Comparison of ENCODE assay signal across 8 mouse cellular contexts in genomic region chr11:19925976-19926842, GRCm38 (mm10). TPM values are rescaled to one million over a fixed set of nuclear protein-coding genes. Genes with fewer than 3 reads are reported as not detected.
A peak's percentile ranks its signal among the peaks of the same experiment; 100 is the strongest.
DNase-seq lines count a peak whose midpoint lies in the region; ATAC-seq and TF ChIP-seq lines count a peak whose summit lies in the region.

No protein-coding gene starts in this region.

- H3K27me3 ChIP-seq in hindbrain, postnatal 0 days (ENCODE audit: insufficient read depth, low read length), result no peaks in the 10 kb centered on the region
- H3K27me3 ChIP-seq in liver, embryonic 11.5 days (replicated peaks; ENCODE audit: control insufficient read depth, insufficient read depth, low read length), result no peaks in the 10 kb centered on the region
- H3K27me3 ChIP-seq in stomach, postnatal 0 days (ENCODE audit: control insufficient read depth, insufficient read depth, low read length), result no peaks in the 10 kb centered on the region

- H3K9ac ChIP-seq in hindbrain, postnatal 0 days (replicated peaks; ENCODE audit: low read length), result peak overlapping the region; percentile 97
- H3K9ac ChIP-seq in liver, embryonic 11.5 days (ENCODE audit: low read depth, low read length), result peak overlapping the region; percentile 82
- H3K9ac ChIP-seq in stomach, postnatal 0 days (ENCODE audit: low read length), result peak overlapping the region; percentile 96

- 0 out of 2 replicates have a peak, but pooled peaks have one; percentile 4 for TF ChIP-seq CTCF in gastrocnemius, adult 2 months (IDR thresholded peaks at IDR 0.05)
- peak; percentile 17; the same call in 1 of the 2 replicates for TF ChIP-seq CTCF in hindbrain, postnatal 0 days (IDR thresholded peaks at IDR 0.05; ENCODE audit: low read depth)
- TF ChIP-seq CTCF in stomach, postnatal 0 days (IDR thresholded peaks at IDR 0.05; ENCODE audit: low read depth), result no peak

- DNase-seq in A20 (ENCODE audit: low read depth, low spot score), result peak; percentile 93
- DNase-seq in T-cell, adult 2 months (ENCODE audit: low spot score), result peak; percentile 60
- DNase-seq in cerebellum, postnatal 36 days, result peak; percentile 55 to 64
- DNase-seq in gastrocnemius, adult 2 months, result peak; percentile 51
- peak; percentile 77 for DNase-seq in hindbrain, postnatal 0 days (ENCODE audit: low spot score)
- DNase-seq in liver, embryonic 11.5 days (ENCODE audit: low spot score), result peak; percentile 69
- peak; percentile 39 to 68 for DNase-seq in monocyte, adult 2 months (ENCODE audit: low read depth in 1 of 2, low spot score in 2 of 2)
- DNase-seq in stomach, postnatal 0 days (ENCODE audit: low spot score), result peak; percentile 62

- H3K4me2 ChIP-seq in hindbrain, postnatal 0 days (ENCODE audit: low read depth, low read length), result peak overlapping the region; percentile 63
- peak overlapping the region; percentile 86 for H3K4me2 ChIP-seq in liver, embryonic 11.5 days
- peak overlapping the region; percentile 88 for H3K4me2 ChIP-seq in stomach, postnatal 0 days (replicated peaks; ENCODE audit: low read depth)

- TF ChIP-seq EP300 in stomach, postnatal 0 days (optimal IDR thresholded peaks at IDR 0.05), result no peak

- no peaks in the 10 kb centered on the region for H3K36me3 ChIP-seq in hindbrain, postnatal 0 days (ENCODE audit: insufficient read depth, low read length)
- H3K36me3 ChIP-seq in liver, embryonic 11.5 days (ENCODE audit: control insufficient read depth, insufficient read depth, low read length), result no peaks in the 10 kb centered on the region
- no peaks in the 10 kb centered on the region for H3K36me3 ChIP-seq in stomach, postnatal 0 days (ENCODE audit: control insufficient read depth, insufficient read depth, low read length)

- H3K9me3 ChIP-seq in hindbrain, postnatal 0 days (ENCODE audit: low read length), result no peaks in the 10 kb centered on the region
- H3K9me3 ChIP-seq in liver, embryonic 11.5 days (ENCODE audit: control insufficient read depth, low read length), result no peaks in the 10 kb centered on the region
- no peaks in the 10 kb centered on the region for H3K9me3 ChIP-seq in stomach, postnatal 0 days (ENCODE audit: control insufficient read depth, low read length)

- peaks cover 5% of the 10 kb centered on the region; the same call in 1 of the 2 replicates for H3K4me1 ChIP-seq in hindbrain, postnatal 0 days (ENCODE audit: insufficient read depth, low read length)
- H3K4me1 ChIP-seq in liver, embryonic 11.5 days (replicated peaks; ENCODE audit: control insufficient read depth, insufficient read depth, low read length), result peaks cover 24% of the 10 kb centered on the region
- H3K4me1 ChIP-seq in stomach, postnatal 0 days (replicated peaks; ENCODE audit: control insufficient read depth, insufficient read depth), result 0 out of 2 replicates have a peak, but pooled peaks cover 4% of the 10 kb centered on the region

- peak overlapping the region; percentile 90 for H3K4me3 ChIP-seq in gastrocnemius, adult 2 months
- H3K4me3 ChIP-seq in hindbrain, postnatal 0 days (ENCODE audit: low read length), result peak overlapping the region; percentile 95
- peak overlapping the region; percentile 77 for H3K4me3 ChIP-seq in liver, embryonic 11.5 days (ENCODE audit: low read depth, low read length)
- peak overlapping the region; percentile 95 for H3K4me3 ChIP-seq in stomach, postnatal 0 days (ENCODE audit: low read depth, low read length)

- peak; percentile 60 for ATAC-seq in hindbrain, postnatal 0 days
- ATAC-seq in liver, embryonic 11.5 days (replicated peaks; ENCODE audit: low FRiP score), result 0 out of 2 replicates have a peak, but pooled peaks have one; percentile 15
- ATAC-seq in stomach, postnatal 0 days (ENCODE audit: low FRiP score, low TSS enrichment), result peak; percentile 18

- under 1% methylated on average over 15 of the region's 15 CpGs for WGBS in hindbrain, postnatal 0 days
- WGBS in liver, embryonic 11.5 days, result 6% methylated on average over 15 of the region's 15 CpGs
- WGBS in stomach, postnatal 0 days, result 3% methylated on average over 15 of the region's 15 CpGs

- intact Hi-C loops in gastrocnemius, adult 2 months (cut with DNase I), result loop anchor here (5.0 kb wide), 2 partner anchors 36 to 61 kb away; no protein-coding TSS in a partner anchor

- H3K27ac ChIP-seq in gastrocnemius, adult 2 months, result peak overlapping the region; percentile 94
- peak overlapping the region; percentile 97 for H3K27ac ChIP-seq in hindbrain, postnatal 0 days
- peak overlapping the region; percentile 87 for H3K27ac ChIP-seq in liver, embryonic 11.5 days (ENCODE audit: low read depth, low read length)
- H3K27ac ChIP-seq in stomach, postnatal 0 days (replicated peaks), result peak overlapping the region; percentile 97

RNA-seq across cellular contexts. Expression of gene Spred2, which starts 2.0 kb away (rescaled TPM):
- total RNA-seq in gastrocnemius, adult 2 months (2021), result 1 to 10 TPM; 5.6 to 7.8 TPM
- 15.6 and 16.9 TPM in 2 replicates for total RNA-seq in hindbrain, postnatal 0 days (2014; rRNA removed)
- 8.4 and 8.7 TPM in 2 replicates for polyA plus RNA-seq in hindbrain, postnatal 0 days (2015; fragmentation: Nextera tagmentation; extraction: Ambion mirVana)
- 4.8 and 5.0 TPM in 2 replicates for polyA plus RNA-seq in liver, embryonic 11.5 days (2014; fragmentation: Nextera tagmentation; extraction: Ambion mirVana)
- 3.5 and 3.6 TPM in 2 replicates for polyA plus RNA-seq in stomach, postnatal 0 days (2015; fragmentation: Nextera tagmentation; extraction: Ambion mirVana)

Comparison
In these comparisons a context has a peak if more than half of its experiments do, and no peak if none do; other contexts are left out.
1. Peak in every context shown above with its lines: DNase-seq, ATAC-seq, H3K4me3 ChIP-seq and H3K27ac ChIP-seq.